Mouse (Mus musculus) bone marrow, adult 2 months (tissue): ENCODE results near the gene Fry. TPM values are rescaled to one million over a fixed set of nuclear protein-coding genes. Genes with fewer than 3 reads are reported as not detected.

Experiments
- H3K27ac ChIP-seq: fragments of 200-500 bp; 2 replicates; pipeline ENCODE4 v1.5.1; 2012; ENCODE audit warnings: low read depth, mild to moderate bottlenecking, control low read depth, inconsistent platforms, low read length; ENCODE audit not compliant: control insufficient read depth, poor library complexity, insufficient read depth
- H3K4me1 ChIP-seq: fragments of 200-500 bp; 2 replicates; pipeline ENCODE4 v1.6.1; 2011; ENCODE audit warnings: low read length; ENCODE audit not compliant: control insufficient read depth, insufficient read depth
- H3K4me3 ChIP-seq: fragments of 200-500 bp; replicated peaks from 2 replicates; pipeline ENCODE3; 2011; ENCODE audit warnings: mild to moderate bottlenecking, low read depth, low read length, control low read depth; ENCODE audit not compliant: control insufficient read depth
- CTCF ChIP-seq: fragments of 200-500 bp; IDR thresholded peaks from 2 replicates; pipeline ENCODE4 v1.5.1; 2011; ENCODE audit warnings: low read length, control low read depth; ENCODE audit not compliant: control insufficient read depth, insufficient read depth
- POLR2A ChIP-seq: fragments of 200-500 bp; IDR thresholded peaks from 2 replicates; pipeline ENCODE4 v1.6.1; 2011; ENCODE audit warnings: low read depth, mild to moderate bottlenecking, control low read depth, low read length, borderline replicate concordance; ENCODE audit not compliant: control insufficient read depth
- WGBS: fragments of 180-500 bp; shearing (Covaris S2); methylation state at CpG from one replicate; pipeline ENCODE4 v1.1.7; 2018; 5-methylcytosine and 5-hydroxymethylcytosine counted together
- polyA plus RNA-seq: library from polyadenylated mRNA; stranded (reverse); fragments of >200 nt; gene quantifications from 2 replicates; pipeline ENCODE4 v1.2.4, GENCODE M21; 2011; ENCODE audit warnings: low replicate concordance; ENCODE audit not compliant: missing spikeins, insufficient read depth, insufficient read length

Fry gene
- polyA plus RNA-seq, 1 experiment, result 20.0 TPM

DNA sequence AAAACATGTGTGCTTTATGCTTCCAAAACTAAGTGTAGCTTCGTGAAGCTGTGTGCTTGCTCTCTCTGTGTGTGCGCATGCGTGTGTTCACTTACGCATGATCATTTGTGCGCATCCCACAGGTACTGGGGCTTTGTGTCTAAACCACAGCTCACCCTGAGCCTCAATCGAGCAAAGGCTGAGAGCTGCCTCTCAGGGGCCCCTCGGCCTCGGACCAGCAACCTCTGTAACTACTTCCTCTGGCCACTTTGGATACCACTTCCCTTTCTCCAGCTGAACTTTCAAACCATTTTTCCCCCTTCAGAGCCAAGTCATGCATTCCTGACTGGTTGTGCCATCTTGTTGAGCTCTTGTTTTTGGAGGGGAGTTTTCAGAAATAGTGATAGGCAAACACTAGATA lies 36.9 kb downstream of the Fry start:
- peaks cover 10% of the 10 kb centered on the region for H3K4me1 ChIP-seq
- no peak overlapping the region for H3K4me3 ChIP-seq
- H3K27ac ChIP-seq, result peak overlapping the region; percentile 46
- TF ChIP-seq CTCF (no peak), POLR2A (no peak)
- WGBS, result 39% methylated on average over 8 of the region's 8 CpGs

DNA sequence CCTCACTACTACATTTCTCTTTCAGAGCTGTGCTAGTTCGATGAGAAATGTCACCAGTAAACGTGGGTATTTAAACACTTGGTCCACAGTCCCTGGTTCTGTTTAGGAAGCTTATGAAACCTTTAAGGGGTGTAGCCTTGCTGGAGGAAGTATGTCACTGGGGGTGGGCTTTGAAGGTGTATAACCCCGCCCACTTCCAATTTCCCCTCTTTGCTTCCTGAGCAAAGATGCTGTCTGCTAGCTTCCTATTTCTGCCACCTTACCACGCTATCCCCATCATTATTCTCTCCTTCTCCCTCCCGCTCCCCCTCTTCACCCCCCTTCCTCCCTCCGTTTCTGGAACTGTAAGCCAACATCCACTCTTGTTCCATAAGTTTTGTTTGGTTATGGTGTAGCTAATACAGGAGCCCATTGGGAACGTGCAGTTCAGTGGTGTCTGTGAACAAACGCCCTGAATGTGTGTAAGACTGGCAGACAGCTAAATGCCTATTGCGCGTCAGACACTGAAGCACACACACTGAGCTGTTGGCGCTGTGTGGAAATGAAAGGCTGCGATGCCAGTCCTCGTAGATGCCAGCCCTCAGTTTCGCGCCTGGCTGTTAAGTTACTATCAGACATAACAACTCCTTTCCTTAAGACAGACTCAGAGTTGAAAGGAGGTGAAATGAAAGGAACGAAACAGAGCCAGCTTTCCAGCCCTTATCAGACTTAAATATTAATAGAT lies 37.8 kb downstream of the Fry start:
- H3K27ac ChIP-seq, result peak overlapping the region; percentile 12; the same call in 1 of the 2 replicates
- no peak overlapping the region for H3K4me3 ChIP-seq
- H3K4me1 ChIP-seq, result peaks cover 10% of the 10 kb centered on the region
- TF ChIP-seq CTCF (no peak), POLR2A (no peak)
- 65% methylated on average over 16 of the region's 16 CpGs for WGBS

DNA sequence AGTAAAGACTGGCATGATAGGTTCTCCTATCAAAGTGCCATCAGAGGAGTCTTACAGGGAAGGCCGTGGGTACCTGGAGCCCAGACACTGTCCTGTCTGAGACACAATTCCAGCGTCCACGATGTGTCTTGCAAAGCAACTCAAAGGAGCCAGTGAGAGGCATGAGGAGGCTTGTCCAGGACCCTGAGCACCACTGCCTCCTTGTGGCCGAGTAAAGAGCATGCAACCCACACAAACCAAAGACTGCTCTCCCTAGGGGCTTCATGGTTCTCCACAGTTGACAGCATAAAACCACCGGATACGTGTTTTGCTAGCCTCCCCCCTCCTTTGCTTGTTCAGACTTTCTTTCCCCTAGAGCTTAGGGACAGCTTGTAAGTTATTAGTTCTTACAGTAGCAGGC lies 39.2 kb downstream of the Fry start:
- TF ChIP-seq CTCF (peak; percentile 93), POLR2A (no peak)
- Histone ChIP-seq H3K4me3 (no peak overlapping the region), H3K4me1 (peaks cover 10% of the 10 kb centered on the region), H3K27ac (no peak overlapping the region)
- 32% methylated on average over 6 of the region's 6 CpGs for WGBS

DNA sequence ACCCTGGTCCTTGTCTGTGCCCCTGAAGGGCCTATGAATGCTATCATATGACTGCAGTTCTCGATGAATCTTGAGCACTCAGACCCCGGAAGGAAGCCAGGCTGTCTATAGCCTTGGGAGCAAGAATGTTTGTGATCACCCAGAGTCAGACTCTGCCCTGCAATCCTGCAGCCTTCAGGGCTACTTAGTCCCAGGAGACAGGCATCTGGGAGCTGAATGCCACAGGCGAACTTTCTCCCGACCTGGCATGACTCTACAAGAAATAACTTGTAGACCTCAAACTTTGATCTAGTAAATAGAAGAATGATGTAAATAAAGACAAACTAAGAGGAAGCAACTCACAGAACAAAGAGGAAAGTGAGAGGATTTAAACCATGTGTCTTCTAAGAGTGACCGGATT lies 40.7 kb downstream of the Fry start:
- no peak for TF ChIP-seq POLR2A
- peaks cover 10% of the 10 kb centered on the region for H3K4me1 ChIP-seq
- WGBS, result 75% methylated on average over 5 of the region's 5 CpGs

DNA sequence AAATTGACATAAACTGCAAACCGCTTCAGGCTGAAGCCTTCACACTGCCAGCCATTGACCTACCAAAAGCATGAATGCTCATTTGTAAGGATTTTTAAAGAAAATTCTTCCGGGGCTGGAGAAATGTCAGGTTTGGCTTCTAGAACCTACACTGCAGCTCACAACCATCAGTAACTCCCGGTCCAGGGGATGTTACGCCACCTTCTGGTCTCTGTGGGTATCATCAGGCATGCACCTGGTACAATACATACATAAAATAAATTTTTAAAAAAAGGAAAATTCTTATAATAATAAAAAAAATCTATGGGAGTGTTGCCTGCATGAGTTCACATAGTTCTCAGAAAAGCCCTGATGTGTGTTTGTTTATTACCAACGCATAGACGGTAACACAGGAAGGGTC lies 42.7 kb downstream of the Fry start:
- Histone ChIP-seq H3K4me1 (peaks cover 3% of the 10 kb centered on the region; the same call in 1 of the 2 replicates), H3K4me3 (no peak overlapping the region), H3K27ac (no peak overlapping the region)
- peak; percentile 50 for TF ChIP-seq CTCF
- no peak for TF ChIP-seq POLR2A
- 79% methylated on average over 6 of the region's 6 CpGs for WGBS

More for the DNA sequence above, 40.7 kb downstream of the Fry start:
- Histone ChIP-seq H3K27ac (no peak overlapping the region), H3K4me3 (no peak overlapping the region)

DNA sequence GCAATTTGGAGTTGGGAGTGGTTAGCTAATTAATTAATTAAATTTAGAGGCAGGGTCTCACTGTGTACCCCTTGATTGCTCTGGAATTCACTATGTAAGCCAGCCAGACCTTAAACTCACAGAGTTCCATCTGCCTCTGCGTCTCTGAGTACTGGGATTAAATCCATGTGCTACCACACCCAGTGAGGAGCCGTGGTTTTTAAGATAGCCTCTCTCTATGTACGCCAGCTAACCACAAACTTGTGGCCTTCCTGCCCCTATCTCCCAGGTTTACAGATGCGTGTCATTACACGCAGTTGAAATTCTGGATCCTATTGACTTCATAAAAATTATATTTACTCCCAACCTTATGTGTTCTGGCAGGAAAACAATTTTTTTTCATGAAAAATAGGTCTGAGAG lies 43.5 kb downstream of the Fry start:
- TF ChIP-seq CTCF, result no peak
- TF ChIP-seq POLR2A, result no peak
- H3K4me1 ChIP-seq, result peaks cover 1% of the 10 kb centered on the region; the same call in 1 of the 2 replicates
- H3K4me3 ChIP-seq, result no peak overlapping the region
- no peak overlapping the region for H3K27ac ChIP-seq
- 30% methylated on average over 5 of the region's 5 CpGs for WGBS

DNA sequence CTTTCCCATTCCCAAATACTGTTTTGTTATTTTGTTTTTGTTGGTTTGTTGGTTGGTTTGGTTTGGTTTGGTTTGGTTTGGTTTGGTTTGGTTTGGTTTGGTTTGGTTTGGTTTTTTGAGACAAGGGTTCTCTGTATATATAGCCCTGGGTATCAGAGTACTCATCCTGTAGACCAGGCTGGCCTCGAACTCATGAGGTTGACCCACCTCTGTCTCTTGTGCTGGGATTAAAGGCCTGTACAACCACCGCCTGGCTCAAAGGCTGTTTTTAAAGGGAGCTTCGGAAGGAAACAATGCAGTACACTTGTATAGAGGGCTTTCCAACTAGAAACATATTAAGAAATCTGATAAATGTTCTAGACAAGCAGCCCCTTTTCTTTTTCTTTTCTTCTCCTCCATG lies 46.2 kb downstream of the Fry start:
- 81% methylated on average over 3 of the region's 3 CpGs for WGBS
- Histone ChIP-seq H3K4me3 (no peak overlapping the region), H3K27ac (no peak overlapping the region), H3K4me1 (no peaks in the 10 kb centered on the region)
- no peak for TF ChIP-seq CTCF
- no peak for TF ChIP-seq POLR2A

DNA sequence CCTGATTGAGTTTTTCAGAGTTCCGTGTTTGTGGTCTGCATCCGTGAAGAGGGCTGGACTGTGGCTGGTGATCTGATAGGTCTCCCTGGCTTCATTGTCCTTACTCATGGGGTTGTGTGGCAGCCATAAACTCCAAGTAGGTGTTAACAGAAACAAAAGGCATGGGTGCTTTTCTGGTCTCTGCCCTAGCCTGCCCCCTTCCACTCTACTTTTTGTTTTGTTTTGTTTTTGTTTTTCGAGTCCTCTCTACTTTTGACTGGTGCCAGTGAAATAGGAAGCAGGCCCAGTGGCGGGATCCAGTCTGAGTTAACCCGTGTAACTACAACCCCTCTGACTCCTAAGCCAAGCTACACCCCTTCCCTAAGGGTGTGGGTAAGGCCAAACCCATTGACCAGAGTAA lies 48.4 kb downstream of the Fry start:
- no peaks in the 10 kb centered on the region for H3K4me1 ChIP-seq
- H3K4me3 ChIP-seq, result no peak overlapping the region
- TF ChIP-seq POLR2A (no peak), CTCF (no peak)
- 77% methylated on average over 5 of the region's 5 CpGs for WGBS
- no peak overlapping the region for H3K27ac ChIP-seq

DNA sequence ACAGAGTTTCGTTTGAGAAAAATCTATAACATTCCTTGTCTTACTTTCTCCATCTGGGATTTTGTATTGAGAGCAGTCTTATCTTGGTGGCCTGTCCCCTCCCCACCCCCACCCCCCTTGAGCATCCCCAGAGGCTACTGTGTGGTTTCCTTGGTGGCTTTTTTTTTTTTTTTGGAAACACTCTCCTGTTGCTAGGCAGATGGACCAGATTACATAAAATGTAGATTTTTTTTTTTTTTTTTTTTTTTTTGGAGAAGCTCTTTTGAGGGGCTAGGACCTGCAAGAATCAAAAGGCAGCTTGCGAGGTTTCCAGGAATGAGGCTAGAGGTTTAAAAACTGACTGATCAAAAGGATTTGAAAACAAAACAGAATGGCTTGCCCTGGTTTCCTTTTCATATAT lies 48.8 kb downstream of the Fry start:
- Histone ChIP-seq H3K4me1 (no peaks in the 10 kb centered on the region), H3K4me3 (no peak overlapping the region), H3K27ac (no peak overlapping the region)
- TF ChIP-seq POLR2A (no peak), CTCF (no peak)
- 65% methylated on average over 2 of the region's 2 CpGs for WGBS
